Mouse (Mus musculus) intestine, embryonic 15.5 days (tissue): ENCODE measurements around the gene Gsx2. TPM values are rescaled to one million over a fixed set of nuclear protein-coding genes. Genes with fewer than 3 reads are reported as not detected.

ENCODE experiments used
- ATAC-seq: fragments of 200-750 bp; cut with Nextera tagmentation; 2 replicates; pipeline ENCODE4 v1.8.0; 2017; ENCODE audit warnings: moderate TSS enrichment, moderate library complexity
- H3K27ac ChIP-seq: fragments of 300-500 bp; sonication (generic); 2 replicates; pipeline ENCODE4 v1.5.1; 2015; ENCODE audit warnings: mild to moderate bottlenecking, inconsistent platforms
- H3K27me3 ChIP-seq: fragments of 300-500 bp; sonication (generic); replicated peaks from 2 replicates; pipeline ENCODE4 v1.6.1; 2015; ENCODE audit warnings: inconsistent platforms
- H3K36me3 ChIP-seq: fragments of 300-500 bp; sonication (generic); 2 replicates; pipeline ENCODE4 v1.6.1; 2015; ENCODE audit warnings: inconsistent platforms
- H3K4me1 ChIP-seq: fragments of 300-500 bp; sonication (generic); replicated peaks from 2 replicates; pipeline ENCODE4 v1.6.1; 2015; ENCODE audit warnings: inconsistent platforms
- H3K4me2 ChIP-seq: fragments of 300-500 bp; sonication (generic); replicated peaks from 2 replicates; pipeline ENCODE4 v1.6.1; 2015; ENCODE audit warnings: mild to moderate bottlenecking, inconsistent platforms
- H3K4me3 ChIP-seq: fragments of 300-500 bp; sonication (generic); replicated peaks from 2 replicates; pipeline ENCODE4 v1.5.1; 2015; ENCODE audit warnings: inconsistent platforms
- H3K9ac ChIP-seq: fragments of 300-500 bp; sonication (generic); 2 replicates; pipeline ENCODE4 v1.6.1; 2015; ENCODE audit warnings: inconsistent platforms
- H3K9me3 ChIP-seq: fragments of 300-500 bp; sonication (generic); 2 replicates; pipeline ENCODE4 v1.6.1; 2016; ENCODE audit warnings: inconsistent platforms
- WGBS: fragments of 180-500 bp; shearing (Covaris S2); methylation state at CpG from one replicate; pipeline ENCODE4 v1.1.7; 2015; 5-methylcytosine and 5-hydroxymethylcytosine counted together
- polyA plus RNA-seq: library from polyadenylated mRNA; unstranded; fragments of >200 nt; fragmentation: Nextera tagmentation; extraction: Ambion mirVana; gene quantifications from 2 replicates; pipeline ENCODE4 v1.2.1, GENCODE M21; 2015

Gsx2 gene
- polyA plus RNA-seq, 1 experiment from 2014 or later, result not detected

GRCm38 (mm10) chr5:75083061-75083460, 7.7 kb downstream of the Gsx2 start:
- no peak overlapping the region for H3K27ac ChIP-seq
- no peak for ATAC-seq
- under 1% methylated on average over 14 of the region's 14 CpGs for WGBS
- H3K4me2 ChIP-seq, result no peak overlapping the region
- H3K9ac ChIP-seq, result no peak overlapping the region
- no peaks in the 10 kb centered on the region for H3K36me3 ChIP-seq
- no peaks in the 10 kb centered on the region for H3K9me3 ChIP-seq
- H3K4me1 ChIP-seq, result 0 out of 2 replicates have a peak, but pooled peaks cover 7% of the 10 kb centered on the region
- H3K4me3 ChIP-seq, result no peak overlapping the region
- H3K27me3 ChIP-seq, result peaks cover 87% of the 10 kb centered on the region

GRCm38 (mm10) chr5:75083591-75084392, 8.4 kb downstream of the Gsx2 start:
- Histone ChIP-seq H3K36me3 (no peaks in the 10 kb centered on the region), H3K4me3 (no peak overlapping the region), H3K27ac (no peak overlapping the region), H3K9ac (no peak overlapping the region), H3K9me3 (no peaks in the 10 kb centered on the region), H3K27me3 (peaks cover 79% of the 10 kb centered on the region), H3K4me2 (no peak overlapping the region), H3K4me1 (0 out of 2 replicates have a peak, but pooled peaks cover 7% of the 10 kb centered on the region)
- 2% methylated on average over 27 of the region's 27 CpGs for WGBS
- no peak for ATAC-seq

- Histone ChIP-seq H3K36me3 (no peaks in the 10 kb centered on the region), H3K27me3 (peaks cover 73% of the 10 kb centered on the region), H3K4me2 (no peak overlapping the region), H3K27ac (no peak overlapping the region), H3K9me3 (no peaks in the 10 kb centered on the region), H3K4me3 (no peak overlapping the region), H3K4me1 (0 out of 2 replicates have a peak, but pooled peaks cover 7% of the 10 kb centered on the region), H3K9ac (no peak overlapping the region)
- no peak for ATAC-seq
- WGBS, result 2% methylated on average over 8 of the region's 8 CpGs
These were observed 9.0 kb downstream of the Gsx2 start for GRCm38 (mm10) chr5:75084393-75084870.

- H3K9ac ChIP-seq, result no peak overlapping the region
- no peaks in the 10 kb centered on the region for H3K9me3 ChIP-seq
- peaks cover 67% of the 10 kb centered on the region for H3K27me3 ChIP-seq
- H3K36me3 ChIP-seq, result no peaks in the 10 kb centered on the region
- H3K4me3 ChIP-seq, result no peak overlapping the region
- H3K4me2 ChIP-seq, result no peak overlapping the region
- 2% methylated on average over 25 of the region's 25 CpGs for WGBS
- no peak overlapping the region for H3K27ac ChIP-seq
- H3K4me1 ChIP-seq, result 0 out of 2 replicates have a peak, but pooled peaks cover 7% of the 10 kb centered on the region
- no peak for ATAC-seq
These were observed 9.6 kb downstream of the Gsx2 start for GRCm38 (mm10) chr5:75084871-75085520.

- Histone ChIP-seq H3K27me3 (peaks cover 62% of the 10 kb centered on the region), H3K4me2 (no peak overlapping the region), H3K9me3 (no peaks in the 10 kb centered on the region), H3K9ac (no peak overlapping the region), H3K27ac (no peak overlapping the region), H3K4me3 (no peak overlapping the region), H3K4me1 (0 out of 2 replicates have a peak, but pooled peaks cover 7% of the 10 kb centered on the region), H3K36me3 (no peaks in the 10 kb centered on the region)
- no peak for ATAC-seq
- WGBS, result 5% methylated on average over 17 of the region's 17 CpGs
These were observed 10.1 kb downstream of the Gsx2 start for GRCm38 (mm10) chr5:75085521-75085875.

GRCm38 (mm10) chr5:75085906-75086305, 10.5 kb downstream of the Gsx2 start:
- Histone ChIP-seq H3K4me1 (0 out of 2 replicates have a peak, but pooled peaks cover 7% of the 10 kb centered on the region), H3K9ac (no peak overlapping the region), H3K4me2 (no peak overlapping the region), H3K36me3 (no peaks in the 10 kb centered on the region), H3K4me3 (no peak overlapping the region), H3K27ac (no peak overlapping the region), H3K9me3 (no peaks in the 10 kb centered on the region), H3K27me3 (peaks cover 58% of the 10 kb centered on the region)
- WGBS, result 14% methylated on average over 4 of the region's 4 CpGs
- no peak for ATAC-seq

- H3K9me3 ChIP-seq, result no peaks in the 10 kb centered on the region
- H3K4me3 ChIP-seq, result no peak overlapping the region
- 73% methylated on average over 3 of the region's 3 CpGs for WGBS
- no peak overlapping the region for H3K9ac ChIP-seq
- no peaks in the 10 kb centered on the region for H3K27me3 ChIP-seq
- ATAC-seq, result no peak
- no peak overlapping the region for H3K27ac ChIP-seq
- no peaks in the 10 kb centered on the region for H3K36me3 ChIP-seq
- no peak overlapping the region for H3K4me2 ChIP-seq
- H3K4me1 ChIP-seq, result no peaks in the 10 kb centered on the region
These were observed 31.1 kb downstream of the Gsx2 start for GRCm38 (mm10) chr5:75106511-75106910.

- 25% methylated on average over 5 of the region's 5 CpGs for WGBS
- Histone ChIP-seq H3K9me3 (no peaks in the 10 kb centered on the region), H3K27me3 (no peaks in the 10 kb centered on the region), H3K9ac (no peak overlapping the region), H3K27ac (no peak overlapping the region), H3K4me2 (no peak overlapping the region), H3K4me3 (no peak overlapping the region), H3K36me3 (no peaks in the 10 kb centered on the region), H3K4me1 (no peaks in the 10 kb centered on the region)
- ATAC-seq, result peak; percentile 15; the same call in 1 of the 2 replicates
These were observed 34.0 kb downstream of the Gsx2 start for GRCm38 (mm10) chr5:75109368-75109767.

- WGBS, result 65% methylated on average over 5 of the region's 5 CpGs
- H3K4me1 ChIP-seq, result no peaks in the 10 kb centered on the region
- H3K9me3 ChIP-seq, result no peaks in the 10 kb centered on the region
- no peak overlapping the region for H3K9ac ChIP-seq
- H3K4me2 ChIP-seq, result no peak overlapping the region
- no peak for ATAC-seq
- H3K27me3 ChIP-seq, result 0 out of 2 replicates have a peak, but pooled peaks cover 3% of the 10 kb centered on the region
- H3K36me3 ChIP-seq, result no peaks in the 10 kb centered on the region
- H3K27ac ChIP-seq, result no peak overlapping the region
- H3K4me3 ChIP-seq, result no peak overlapping the region
These were observed 36.4 kb downstream of the Gsx2 start for GRCm38 (mm10) chr5:75111781-75112180.

GRCm38 (mm10) chr5:75118840-75119239, 43.4 kb downstream of the Gsx2 start:
- H3K36me3 ChIP-seq, result no peaks in the 10 kb centered on the region
- no peak overlapping the region for H3K9ac ChIP-seq
- no peak overlapping the region for H3K4me2 ChIP-seq
- no peaks in the 10 kb centered on the region for H3K9me3 ChIP-seq
- no peak overlapping the region for H3K4me3 ChIP-seq
- no peak for ATAC-seq
- no peaks in the 10 kb centered on the region for H3K4me1 ChIP-seq
- WGBS, result 63% methylated on average over 7 of the region's 7 CpGs
- no peak overlapping the region for H3K27ac ChIP-seq
- 0 out of 2 replicates have a peak, but pooled peaks cover 3% of the 10 kb centered on the region for H3K27me3 ChIP-seq

GRCm38 (mm10) chr5:75121646-75122045, 46.2 kb downstream of the Gsx2 start:
- no peak overlapping the region for H3K27ac ChIP-seq
- ATAC-seq, result no peak
- H3K9ac ChIP-seq, result no peak overlapping the region
- H3K27me3 ChIP-seq, result no peaks in the 10 kb centered on the region
- H3K9me3 ChIP-seq, result no peaks in the 10 kb centered on the region
- no peaks in the 10 kb centered on the region for H3K4me1 ChIP-seq
- no peak overlapping the region for H3K4me3 ChIP-seq
- H3K36me3 ChIP-seq, result no peaks in the 10 kb centered on the region
- H3K4me2 ChIP-seq, result no peak overlapping the region
- 31% methylated on average over 5 of the region's 5 CpGs for WGBS
